Mouse (Mus musculus): Measurements from ENCODE around the gene Il17rd. TPM values are rescaled to one million over a fixed set of nuclear protein-coding genes. Genes with fewer than 3 reads are reported as not detected.

Gene Il17rd
- total RNA-seq (2017), result 0.12 and 0.25 TPM in 2 replicates

- peak; percentile 49; the same call in 1 of the 2 replicates for ATAC-seq (ENCODE audit: extremely low read depth, insufficient number of reproducible peaks, low FRiP score, poor library complexity, severe bottlenecking)
These were observed at the start of gene Il17rd for GRCm38 (mm10) chr14:27038783-27039182. Gene Il17rd, plus strand, starts transcription at chr14:27038941.

- ATAC-seq (ENCODE audit: extremely low read depth, insufficient number of reproducible peaks, low FRiP score, poor library complexity, severe bottlenecking), result no peak
These were observed 47.1 kb upstream of the Il17rd start for GRCm38 (mm10) chr14:26991622-26992021.

GRCm38 (mm10) chr14:26993427-26993826, 45.3 kb upstream of the Il17rd start:
- ATAC-seq (ENCODE audit: extremely low read depth, insufficient number of reproducible peaks, low FRiP score, poor library complexity, severe bottlenecking), result no peak

- ATAC-seq (ENCODE audit: extremely low read depth, insufficient number of reproducible peaks, low FRiP score, poor library complexity, severe bottlenecking), result peak; percentile 63
These were observed 44.5 kb upstream of the Il17rd start, which contains the start of gene Hesx1 for GRCm38 (mm10) chr14:26994211-26994741. Gene Hesx1, plus strand, starts transcription at chr14:26994416.

GRCm38 (mm10) chr14:26996257-26996656, 42.5 kb upstream of the Il17rd start:
- ATAC-seq (ENCODE audit: extremely low read depth, insufficient number of reproducible peaks, low FRiP score, poor library complexity, severe bottlenecking), result no peak

- ATAC-seq (ENCODE audit: extremely low read depth, insufficient number of reproducible peaks, low FRiP score, poor library complexity, severe bottlenecking), result no peak
These were observed 38.4 kb upstream of the Il17rd start for GRCm38 (mm10) chr14:27000386-27000785.

GRCm38 (mm10) chr14:27004906-27005305, 33.8 kb upstream of the Il17rd start:
- no peak for ATAC-seq (ENCODE audit: extremely low read depth, insufficient number of reproducible peaks, low FRiP score, poor library complexity, severe bottlenecking)

GRCm38 (mm10) chr14:27005937-27006336, 32.8 kb upstream of the Il17rd start:
- ATAC-seq (ENCODE audit: extremely low read depth, insufficient number of reproducible peaks, low FRiP score, poor library complexity, severe bottlenecking), result no peak

- no peak for ATAC-seq (ENCODE audit: extremely low read depth, insufficient number of reproducible peaks, low FRiP score, poor library complexity, severe bottlenecking)
These were observed 27.2 kb upstream of the Il17rd start for GRCm38 (mm10) chr14:27011561-27011960.

- ATAC-seq (ENCODE audit: extremely low read depth, insufficient number of reproducible peaks, low FRiP score, poor library complexity, severe bottlenecking), result no peak
These were observed 25.1 kb upstream of the Il17rd start for GRCm38 (mm10) chr14:27013658-27014057.

- ATAC-seq (ENCODE audit: extremely low read depth, insufficient number of reproducible peaks, low FRiP score, poor library complexity, severe bottlenecking), result no peak
These were observed 20.8 kb upstream of the Il17rd start for GRCm38 (mm10) chr14:27017936-27018335.

- ATAC-seq (ENCODE audit: extremely low read depth, insufficient number of reproducible peaks, low FRiP score, poor library complexity, severe bottlenecking), result no peak
These were observed 18.9 kb upstream of the Il17rd start for GRCm38 (mm10) chr14:27019850-27020249.

- ATAC-seq (ENCODE audit: extremely low read depth, insufficient number of reproducible peaks, low FRiP score, poor library complexity, severe bottlenecking), result peak; percentile 60
These were observed 15.9 kb upstream of the Il17rd start for GRCm38 (mm10) chr14:27022876-27023275.

- no peak for ATAC-seq (ENCODE audit: extremely low read depth, insufficient number of reproducible peaks, low FRiP score, poor library complexity, severe bottlenecking)
These were observed 14.1 kb upstream of the Il17rd start for GRCm38 (mm10) chr14:27024664-27025063.

GRCm38 (mm10) chr14:27029771-27030173, 9.0 kb upstream of the Il17rd start:
- ATAC-seq (ENCODE audit: extremely low read depth, insufficient number of reproducible peaks, low FRiP score, poor library complexity, severe bottlenecking), result peak; percentile 71; the same call in 1 of the 2 replicates

GRCm38 (mm10) chr14:27031142-27031541, 7.6 kb upstream of the Il17rd start:
- 0 out of 2 replicates have a peak, but pooled peaks have one; percentile 39 for ATAC-seq (ENCODE audit: extremely low read depth, insufficient number of reproducible peaks, low FRiP score, poor library complexity, severe bottlenecking)

- no peak for ATAC-seq (ENCODE audit: extremely low read depth, insufficient number of reproducible peaks, low FRiP score, poor library complexity, severe bottlenecking)
These were observed 1.2 kb upstream of the Il17rd start for GRCm38 (mm10) chr14:27037513-27037912.

GRCm38 (mm10) chr14:27039281-27040248, 824 bp downstream of the Il17rd start:
- no peak for ATAC-seq (ENCODE audit: extremely low read depth, insufficient number of reproducible peaks, low FRiP score, poor library complexity, severe bottlenecking)

- ATAC-seq (ENCODE audit: extremely low read depth, insufficient number of reproducible peaks, low FRiP score, poor library complexity, severe bottlenecking), result no peak
These were observed 1.7 kb downstream of the Il17rd start for GRCm38 (mm10) chr14:27040451-27040850.
